Mouse (Mus musculus): ENCODE measurements around the gene 6030452D12Rik. TPM values are rescaled to one million over a fixed set of nuclear protein-coding genes. Genes with fewer than 3 reads are reported as not detected.

Gene 6030452D12Rik
- polyA plus RNA-seq, 1 experiment from 2014 or later, result not detected

- Histone ChIP-seq H3K27ac (no peak overlapping the region), H3K36me3 (peaks cover 67% of the 10 kb centered on the region), H3K4me1 (replicated peaks) (peaks cover 20% of the 10 kb centered on the region), H3K4me2 (no peak overlapping the region), H3K27me3 (0 out of 2 replicates have a peak, but pooled peaks cover 4% of the 10 kb centered on the region), H3K9me3 (0 out of 2 replicates have a peak, but pooled peaks cover 3% of the 10 kb centered on the region), H3K9ac (replicated peaks) (no peak overlapping the region), H3K4me3 (replicated peaks) (no peak overlapping the region)
- ATAC-seq (ENCODE audit: insufficient number of reproducible peaks, insufficient read depth, low FRiP score, low TSS enrichment, low read depth), result no peak
- 73% methylated on average over 4 of the region's 4 CpGs for WGBS
Observed at GRCm38 (mm10) chr8:106535448-106535847, 35.1 kb downstream of the 6030452D12Rik start.

- WGBS, result 21% methylated on average over 5 of the region's 5 CpGs
- Histone ChIP-seq H3K4me1 (replicated peaks) (peaks cover 24% of the 10 kb centered on the region), H3K9me3 (no peaks in the 10 kb centered on the region), H3K4me3 (replicated peaks) (no peak overlapping the region), H3K27me3 (0 out of 2 replicates have a peak, but pooled peaks cover 4% of the 10 kb centered on the region), H3K4me2 (no peak overlapping the region), H3K36me3 (peaks cover 93% of the 10 kb centered on the region), H3K27ac (peak overlapping the region; percentile 50), H3K9ac (replicated peaks) (no peak overlapping the region)
- ATAC-seq (ENCODE audit: insufficient number of reproducible peaks, insufficient read depth, low FRiP score, low TSS enrichment, low read depth), result no peak
Observed at GRCm38 (mm10) chr8:106539193-106539592, 38.9 kb downstream of the 6030452D12Rik start.

GRCm38 (mm10) chr8:106541002-106541401 lies 40.7 kb downstream of the 6030452D12Rik start:
- H3K9ac ChIP-seq (replicated peaks), result no peak overlapping the region
- H3K27me3 ChIP-seq, result 0 out of 2 replicates have a peak, but pooled peaks cover 4% of the 10 kb centered on the region
- H3K9me3 ChIP-seq, result peaks cover 4% of the 10 kb centered on the region; the same call in 1 of the 2 replicates
- H3K4me3 ChIP-seq (replicated peaks), result no peak overlapping the region
- WGBS, result 90% methylated on average over 11 of the region's 11 CpGs
- no peak for ATAC-seq (ENCODE audit: insufficient number of reproducible peaks, insufficient read depth, low FRiP score, low TSS enrichment, low read depth)
- peaks cover 24% of the 10 kb centered on the region for H3K4me1 ChIP-seq (replicated peaks)
- no peak overlapping the region for H3K27ac ChIP-seq
- H3K36me3 ChIP-seq, result peaks cover 98% of the 10 kb centered on the region
- H3K4me2 ChIP-seq, result no peak overlapping the region

GRCm38 (mm10) chr8:106543043-106543442 lies 42.7 kb downstream of the 6030452D12Rik start:
- H3K9me3 ChIP-seq, result peaks cover 4% of the 10 kb centered on the region; the same call in 1 of the 2 replicates
- 39% methylated on average over 8 of the region's 8 CpGs for WGBS
- H3K27ac ChIP-seq, result peak overlapping the region; percentile 56
- H3K27me3 ChIP-seq, result no peaks in the 10 kb centered on the region
- no peak overlapping the region for H3K4me2 ChIP-seq
- H3K9ac ChIP-seq (replicated peaks), result no peak overlapping the region
- peaks cover 98% of the 10 kb centered on the region for H3K36me3 ChIP-seq
- peaks cover 31% of the 10 kb centered on the region for H3K4me1 ChIP-seq (replicated peaks)
- no peak overlapping the region for H3K4me3 ChIP-seq (replicated peaks)
- ATAC-seq (ENCODE audit: insufficient number of reproducible peaks, insufficient read depth, low FRiP score, low TSS enrichment, low read depth), result no peak

GRCm38 (mm10) chr8:106545149-106545548 lies 44.8 kb downstream of the 6030452D12Rik start:
- peaks cover 88% of the 10 kb centered on the region for H3K36me3 ChIP-seq
- WGBS, result 96% methylated on average over 2 of the region's 2 CpGs
- H3K4me1 ChIP-seq (replicated peaks), result peaks cover 30% of the 10 kb centered on the region
- H3K9me3 ChIP-seq, result peaks cover 4% of the 10 kb centered on the region; the same call in 1 of the 2 replicates
- ATAC-seq (ENCODE audit: insufficient number of reproducible peaks, insufficient read depth, low FRiP score, low TSS enrichment, low read depth), result no peak
- H3K27ac ChIP-seq, result no peak overlapping the region
- H3K27me3 ChIP-seq, result no peaks in the 10 kb centered on the region
- H3K4me3 ChIP-seq (replicated peaks), result no peak overlapping the region
- H3K9ac ChIP-seq (replicated peaks), result no peak overlapping the region
- H3K4me2 ChIP-seq, result no peak overlapping the region

- Histone ChIP-seq H3K4me2 (no peak overlapping the region), H3K9me3 (peaks cover 4% of the 10 kb centered on the region; the same call in 1 of the 2 replicates), H3K4me3 (replicated peaks) (no peak overlapping the region), H3K27me3 (no peaks in the 10 kb centered on the region), H3K36me3 (peaks cover 89% of the 10 kb centered on the region), H3K27ac (no peak overlapping the region), H3K9ac (replicated peaks) (no peak overlapping the region), H3K4me1 (replicated peaks) (peaks cover 30% of the 10 kb centered on the region)
- WGBS, result 84% methylated on average over 7 of the region's 7 CpGs
- no peak for ATAC-seq (ENCODE audit: insufficient number of reproducible peaks, insufficient read depth, low FRiP score, low TSS enrichment, low read depth)
Observed at GRCm38 (mm10) chr8:106546746-106547145, 46.4 kb downstream of the 6030452D12Rik start.

GRCm38 (mm10) chr8:106548366-106548936 lies 48.1 kb downstream of the 6030452D12Rik start:
- Histone ChIP-seq H3K4me3 (replicated peaks) (no peak overlapping the region), H3K4me2 (no peak overlapping the region), H3K36me3 (peaks cover 90% of the 10 kb centered on the region), H3K27me3 (no peaks in the 10 kb centered on the region), H3K27ac (peak overlapping the region; percentile 76), H3K4me1 (replicated peaks) (peaks cover 22% of the 10 kb centered on the region), H3K9me3 (peaks cover 7% of the 10 kb centered on the region; the same call in 1 of the 2 replicates), H3K9ac (replicated peaks) (no peak overlapping the region)
- 20% methylated on average over 10 of the region's 10 CpGs for WGBS
- ATAC-seq (ENCODE audit: insufficient number of reproducible peaks, insufficient read depth, low FRiP score, low TSS enrichment, low read depth), result peak; percentile 27

- peaks cover 89% of the 10 kb centered on the region for H3K36me3 ChIP-seq
- H3K27ac ChIP-seq, result no peak overlapping the region; the same call in 1 of the 2 replicates
- no peaks in the 10 kb centered on the region for H3K27me3 ChIP-seq
- 95% methylated on average over 1 of the region's 1 CpGs for WGBS
- H3K4me2 ChIP-seq, result no peak overlapping the region
- peaks cover 7% of the 10 kb centered on the region; the same call in 1 of the 2 replicates for H3K9me3 ChIP-seq
- ATAC-seq (ENCODE audit: insufficient number of reproducible peaks, insufficient read depth, low FRiP score, low TSS enrichment, low read depth), result no peak
- H3K4me3 ChIP-seq (replicated peaks), result no peak overlapping the region
- no peak overlapping the region for H3K9ac ChIP-seq (replicated peaks)
- peaks cover 22% of the 10 kb centered on the region for H3K4me1 ChIP-seq (replicated peaks)
Observed at GRCm38 (mm10) chr8:106550906-106551305, 50.6 kb downstream of the 6030452D12Rik start.

GRCm38 (mm10) chr8:106554011-106554410 lies 53.7 kb downstream of the 6030452D12Rik start:
- Histone ChIP-seq H3K27ac (no peak overlapping the region), H3K27me3 (no peaks in the 10 kb centered on the region), H3K4me1 (replicated peaks) (peaks cover 7% of the 10 kb centered on the region; the same call in 1 of the 2 replicates), H3K36me3 (peaks cover 94% of the 10 kb centered on the region), H3K4me2 (no peak overlapping the region), H3K4me3 (replicated peaks) (no peak overlapping the region), H3K9ac (replicated peaks) (no peak overlapping the region), H3K9me3 (peaks cover 18% of the 10 kb centered on the region; the same call in 1 of the 2 replicates)
- WGBS, result 95% methylated on average over 5 of the region's 5 CpGs
- ATAC-seq (ENCODE audit: insufficient number of reproducible peaks, insufficient read depth, low FRiP score, low TSS enrichment, low read depth), result no peak

GRCm38 (mm10) chr8:106556068-106556645 lies 55.8 kb downstream of the 6030452D12Rik start:
- H3K27ac ChIP-seq, result no peak overlapping the region
- WGBS, result 57% methylated on average over 6 of the region's 7 CpGs
- H3K36me3 ChIP-seq, result peaks cover 72% of the 10 kb centered on the region
- ATAC-seq (ENCODE audit: insufficient number of reproducible peaks, insufficient read depth, low FRiP score, low TSS enrichment, low read depth), result no peak
- no peak overlapping the region for H3K4me2 ChIP-seq
- H3K27me3 ChIP-seq, result no peaks in the 10 kb centered on the region
- no peak overlapping the region for H3K4me3 ChIP-seq (replicated peaks)
- no peak overlapping the region for H3K9ac ChIP-seq (replicated peaks)
- H3K4me1 ChIP-seq (replicated peaks), result 0 out of 2 replicates have a peak, but pooled peaks cover under 1% of the 10 kb centered on the region
- peaks cover 18% of the 10 kb centered on the region; the same call in 1 of the 2 replicates for H3K9me3 ChIP-seq

Data from limb, embryonic 12.5 days (tissue).